Mouse (Mus musculus) limb, embryonic 10.5 days (tissue): ENCODE measurements around the gene Wbp1. TPM values are rescaled to one million over a fixed set of nuclear protein-coding genes. Genes with fewer than 3 reads are reported as not detected.
A peak's percentile ranks its signal among the peaks of the same experiment; 100 is the strongest.
"Not testable (repeated sequence)": the region's sequence is repeated elsewhere in the genome, so short reads cannot be mapped to it uniquely, and the experiment has no call there.

Experiments
- DNase-seq: peaks from one replicate; pipeline ENCODE4 v3.0.0-alpha.2; 2017; ENCODE audit warnings: low spot score
- H3K27ac ChIP-seq: fragments of 300-500 bp; sonication (generic); 2 replicates; pipeline ENCODE4 v1.5.1; 2016; ENCODE audit warnings: mild to moderate bottlenecking
- H3K27me3 ChIP-seq: fragments of 300-500 bp; sonication (generic); 2 replicates; pipeline ENCODE4 v1.6.1; 2016; ENCODE audit warnings: low read depth, mild to moderate bottlenecking; ENCODE audit not compliant: poor library complexity, severe bottlenecking
- H3K36me3 ChIP-seq: fragments of 300-500 bp; sonication (generic); 2 replicates; pipeline ENCODE4 v1.6.1; 2016; ENCODE audit warnings: mild to moderate bottlenecking, moderate library complexity
- H3K4me1 ChIP-seq: fragments of 300-500 bp; sonication (generic); 2 replicates; pipeline ENCODE4 v1.6.1; 2016
- H3K4me3 ChIP-seq: fragments of 300-500 bp; sonication (generic); 2 replicates; pipeline ENCODE4 v1.5.1; 2016; ENCODE audit warnings: mild to moderate bottlenecking, moderate library complexity
- H3K9me3 ChIP-seq: fragments of 300-500 bp; sonication (generic); replicated peaks from 2 replicates; pipeline ENCODE4 v1.6.1; 2016; ENCODE audit warnings: mild to moderate bottlenecking
- WGBS: fragments of 180-500 bp; shearing (Covaris S2); methylation state at CpG from one replicate; pipeline ENCODE4 v1.1.7; 2016; 5-methylcytosine and 5-hydroxymethylcytosine counted together
- polyA plus RNA-seq: library from polyadenylated mRNA; unstranded; fragments of >200 nt; fragmentation: Nextera tagmentation; extraction: Ambion mirVana; gene quantifications from 2 replicates; pipeline ENCODE4 v1.2.1, GENCODE M21; 2016

Gene Wbp1
- polyA plus RNA-seq = 136 and 188 TPM in 2 replicates

- H3K4me1 ChIP-seq = peaks cover 60% of the 10 kb centered on the region
- H3K9me3 ChIP-seq = no peaks in the 10 kb centered on the region
These were observed at the start of gene Wbp1 for GRCm38 (mm10) chr6:83120930-83121862. Gene Wbp1 (minus strand): TSS chr6:83121559.

GRCm38 (mm10) chr6:83171063-83171462, 49.7 kb upstream of the Wbp1 start:
- Histone ChIP-seq H3K9me3 (no peaks in the 10 kb centered on the region), H3K4me1 (peaks cover 14% of the 10 kb centered on the region), H3K27ac (no peak overlapping the region; the same call in 1 of the 2 replicates), H3K27me3 (no peaks in the 10 kb centered on the region), H3K4me3 (no peak overlapping the region), H3K36me3 (peaks cover 13% of the 10 kb centered on the region)
- WGBS = 86% methylated on average over 5 of the region's 5 CpGs
- DNase-seq = no peak

More at GRCm38 (mm10) chr6:83120930-83121862, at the start of gene Wbp1:
- Histone ChIP-seq H3K4me3 (peak within 1 kb of the TSS; percentile 71), H3K27me3 (no peaks in the 10 kb centered on the region), H3K27ac (peak within 1 kb of the TSS; percentile 99), H3K36me3 (peaks cover 41% of the 10 kb centered on the region)
- DNase-seq = peak; percentile 89
- WGBS = 1% methylated on average over 38 of the region's 38 CpGs

GRCm38 (mm10) chr6:83169872-83170271, 48.5 kb upstream of the Wbp1 start:
- H3K27ac ChIP-seq = no peak overlapping the region
- peaks cover 19% of the 10 kb centered on the region for H3K4me1 ChIP-seq
- no peaks in the 10 kb centered on the region for H3K9me3 ChIP-seq
- peaks cover 11% of the 10 kb centered on the region; the same call in 1 of the 2 replicates for H3K36me3 ChIP-seq
- no peaks in the 10 kb centered on the region for H3K27me3 ChIP-seq
- 83% methylated on average over 5 of the region's 5 CpGs for WGBS
- DNase-seq = no peak
- H3K4me3 ChIP-seq = no peak overlapping the region

GRCm38 (mm10) chr6:83166243-83166630, 44.9 kb upstream of the Wbp1 start:
- Histone ChIP-seq H3K9me3 (no peaks in the 10 kb centered on the region), H3K4me3 (peak overlapping the region; percentile 95), H3K27ac (peak overlapping the region; percentile 99), H3K27me3 (peaks cover 17% of the 10 kb centered on the region), H3K36me3 (0 out of 2 replicates have a peak, but pooled peaks cover 5% of the 10 kb centered on the region), H3K4me1 (peaks cover 38% of the 10 kb centered on the region)
- 1% methylated on average over 12 of the region's 12 CpGs for WGBS
- no peak for DNase-seq

GRCm38 (mm10) chr6:83165607-83166242, 44.4 kb upstream of the Wbp1 start, which contains the start of gene Dctn1:
Gene Dctn1 (plus strand): TSS chr6:83165920.
- Histone ChIP-seq H3K36me3 (0 out of 2 replicates have a peak, but pooled peaks cover 5% of the 10 kb centered on the region), H3K27ac (peak within 1 kb of the TSS; percentile 99), H3K27me3 (peaks cover 22% of the 10 kb centered on the region), H3K9me3 (no peaks in the 10 kb centered on the region), H3K4me1 (peaks cover 41% of the 10 kb centered on the region), H3K4me3 (peak within 1 kb of the TSS; percentile 95)
- WGBS = under 1% methylated on average over 55 of the region's 58 CpGs
- peak; percentile 96 for DNase-seq

- H3K27ac ChIP-seq = peak overlapping the region; percentile 99
These were observed 43.8 kb upstream of the Wbp1 start for GRCm38 (mm10) chr6:83165026-83165606.

GRCm38 (mm10) chr6:83162701-83163100, 41.3 kb upstream of the Wbp1 start:
- WGBS = under 1% methylated on average over 8 of the region's 8 CpGs
- Histone ChIP-seq H3K4me1 (peaks cover 41% of the 10 kb centered on the region), H3K36me3 (no peaks in the 10 kb centered on the region), H3K4me3 (peak overlapping the region; percentile 52), H3K27ac (peak overlapping the region; percentile 67; the same call in 1 of the 2 replicates), H3K27me3 (peaks cover 35% of the 10 kb centered on the region), H3K9me3 (no peaks in the 10 kb centered on the region)
- peak; percentile 82 for DNase-seq

More at GRCm38 (mm10) chr6:83165026-83165606, 43.8 kb upstream of the Wbp1 start:
- DNase-seq = no peak
- Histone ChIP-seq H3K4me1 (peaks cover 41% of the 10 kb centered on the region), H3K36me3 (0 out of 2 replicates have a peak, but pooled peaks cover 5% of the 10 kb centered on the region), H3K4me3 (peak overlapping the region; percentile 95), H3K27me3 (peaks cover 28% of the 10 kb centered on the region), H3K9me3 (no peaks in the 10 kb centered on the region)
- WGBS = 9% methylated on average over 6 of the region's 6 CpGs

GRCm38 (mm10) chr6:83161921-83162641, 40.7 kb upstream of the Wbp1 start:
- no peaks in the 10 kb centered on the region for H3K36me3 ChIP-seq
- peaks cover 35% of the 10 kb centered on the region for H3K27me3 ChIP-seq
- H3K4me1 ChIP-seq = peaks cover 39% of the 10 kb centered on the region
- no peaks in the 10 kb centered on the region for H3K9me3 ChIP-seq
- peak; percentile 65 for DNase-seq
- peak overlapping the region; percentile 52 for H3K4me3 ChIP-seq
- under 1% methylated on average over 49 of the region's 49 CpGs for WGBS
- peak overlapping the region; percentile 67 for H3K27ac ChIP-seq

GRCm38 (mm10) chr6:83161442-83161841, 40.1 kb upstream of the Wbp1 start:
- no peaks in the 10 kb centered on the region for H3K9me3 ChIP-seq

GRCm38 (mm10) chr6:83159456-83159855, 38.1 kb upstream of the Wbp1 start:
- H3K9me3 ChIP-seq, H3K36me3 ChIP-seq, H3K4me3 ChIP-seq, H3K27ac ChIP-seq, DNase-seq: not testable (repeated sequence)
- peaks cover 44% of the 10 kb centered on the region for H3K27me3 ChIP-seq
- WGBS = 38% methylated on average over 3 of the region's 3 CpGs
- peaks cover 43% of the 10 kb centered on the region for H3K4me1 ChIP-seq

More at GRCm38 (mm10) chr6:83161442-83161841, 40.1 kb upstream of the Wbp1 start:
- Histone ChIP-seq H3K27ac (peak overlapping the region; percentile 67), H3K27me3 (peaks cover 35% of the 10 kb centered on the region), H3K4me3 (peak overlapping the region; percentile 52), H3K36me3 (no peaks in the 10 kb centered on the region), H3K4me1 (peaks cover 35% of the 10 kb centered on the region)
- WGBS = 5% methylated on average over 19 of the region's 19 CpGs
- no peak for DNase-seq

- Histone ChIP-seq H3K9me3 (no peaks in the 10 kb centered on the region), H3K27ac (peak within 1 kb of the TSS; percentile 80), H3K27me3 (peaks cover 27% of the 10 kb centered on the region), H3K4me3 (peak within 1 kb of the TSS; percentile 61), H3K36me3 (peaks cover 27% of the 10 kb centered on the region), H3K4me1 (peaks cover 35% of the 10 kb centered on the region)
- 3% methylated on average over 32 of the region's 32 CpGs for WGBS
- DNase-seq = peak; percentile 89
These were observed 34.9 kb upstream of the Wbp1 start, which contains the start of the genes Wdr54 and 1700003E16Rik for GRCm38 (mm10) chr6:83156259-83156684. Gene Wdr54 (minus strand): TSS chr6:83156397. Gene 1700003E16Rik (plus strand): TSS chr6:83156404.
